Mouse (Mus musculus) kidney, adult 2 months (tissue): ENCODE results near the gene Katna1.

Source experiments
- CTCF ChIP-seq: fragments of 200-500 bp; conservative IDR thresholded peaks from 2 replicates; pipeline ENCODE4 v1.5.1; 2011; ENCODE audit warnings: low read depth, mild to moderate bottlenecking, control low read depth, low read length, moderate library complexity, mixed read lengths; ENCODE audit not compliant: insufficient read depth, insufficient read length
- POLR2A ChIP-seq: fragments of 200-500 bp; IDR thresholded peaks from one replicate; pipeline ENCODE4 v1.6.1; 2011; ENCODE audit warnings: low read depth, low read length, control low read depth

GRCm38 (mm10) chr10:7715056-7715455 lies 10.7 kb upstream of the Katna1 start:
- TF ChIP-seq CTCF (no peak), POLR2A (no peak)
